Mouse (Mus musculus) layer of hippocampus, postnatal 10 days (tissue): Measurements from ENCODE around the gene Ptpn1. TPM values are rescaled to one million over a fixed set of nuclear protein-coding genes. Genes with fewer than 3 reads are reported as not detected.
A peak's percentile ranks its signal among the peaks of the same experiment; 100 is the strongest.

Experiments used
- DNase-seq, 2 experiments: peaks; one replicate each; pipeline ENCODE4 v3.0.0; 2021; ENCODE audit warnings: low spot score in 2 of 2
- total RNA-seq, 2 experiments: library from RNA; stranded (reverse); gene quantifications; 2 replicates each; pipeline ENCODE4 v1.2.3; 2021

The Ptpn1 gene
- total RNA-seq, 2 experiments from 2014 or later: 71.1 to 73.0 TPM

DNA sequence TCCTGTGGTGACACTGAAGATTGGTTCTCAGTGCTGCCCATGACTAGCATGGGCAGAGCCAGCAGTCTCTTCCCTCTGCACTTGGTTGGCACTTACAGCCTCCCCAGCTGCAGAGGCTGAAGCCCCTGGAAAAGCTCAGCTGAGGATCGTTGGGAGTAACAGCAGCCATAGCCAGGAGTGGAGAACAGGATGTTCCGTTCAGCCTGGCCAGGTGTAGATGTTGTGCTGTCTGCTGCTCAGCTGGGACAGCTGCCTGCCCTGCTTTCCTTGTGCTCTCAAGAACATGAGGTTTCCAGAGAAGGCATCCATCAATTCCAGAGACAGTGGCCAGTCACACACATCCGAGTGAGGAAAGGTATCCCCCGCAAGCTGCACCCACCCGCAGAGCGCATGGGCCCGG, 36.6 kb downstream of the Ptpn1 start:
- DNase-seq: no peak

DNA sequence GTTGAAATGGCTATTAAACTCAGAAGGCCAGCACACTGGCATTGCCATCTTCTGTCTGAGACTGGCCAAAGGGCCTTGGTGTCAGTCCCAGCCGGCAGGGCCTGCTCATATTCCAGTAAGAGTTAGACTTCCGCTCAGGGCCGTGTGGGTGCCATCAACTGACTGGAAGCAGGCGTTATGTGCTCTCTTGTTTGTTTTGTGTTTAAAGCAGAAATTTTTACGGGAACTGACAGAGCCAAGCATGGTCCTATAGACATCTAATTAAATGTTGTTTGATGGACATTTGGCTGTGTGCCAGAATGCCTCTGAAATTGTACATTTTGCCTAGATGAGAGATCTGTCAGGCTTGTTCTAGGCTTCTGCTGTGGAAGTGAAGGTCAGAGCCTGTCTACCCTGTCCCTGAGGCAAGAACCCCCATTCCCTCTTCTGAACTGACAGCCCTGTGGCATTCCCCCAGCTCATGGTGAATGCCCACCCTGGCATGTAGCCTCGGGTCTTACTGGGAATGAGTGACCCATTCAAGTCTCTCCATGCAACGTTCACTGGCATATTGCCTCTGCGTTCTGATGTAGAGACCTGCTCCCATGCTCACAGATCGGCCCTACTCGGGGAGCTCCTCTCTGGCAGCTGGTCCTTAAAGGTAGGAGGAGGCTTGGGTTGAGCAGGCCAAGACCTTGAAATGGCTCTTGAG, 38.1 kb downstream of the Ptpn1 start:
- no peak for DNase-seq

DNA sequence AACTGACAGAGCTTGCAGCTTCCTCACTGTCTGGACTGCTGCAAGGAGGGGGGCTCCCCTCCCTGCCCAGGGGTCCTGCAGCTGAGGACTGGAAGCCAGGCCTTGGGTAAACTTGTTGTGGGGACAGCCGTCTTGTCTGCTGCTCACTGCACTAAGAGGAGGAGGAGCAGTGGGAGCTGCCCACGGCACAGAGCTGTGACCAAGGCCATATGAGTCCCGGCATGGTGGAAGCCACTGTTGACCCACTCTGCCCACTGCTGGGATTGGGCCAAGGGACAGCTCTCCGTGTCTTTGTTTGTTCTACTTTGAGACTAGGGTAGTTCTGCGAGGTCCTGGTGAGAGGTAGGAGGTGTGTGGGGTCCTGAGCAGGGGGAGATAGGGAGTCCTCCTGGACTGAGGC, 40.3 kb downstream of the Ptpn1 start:
- no peak for DNase-seq

DNA sequence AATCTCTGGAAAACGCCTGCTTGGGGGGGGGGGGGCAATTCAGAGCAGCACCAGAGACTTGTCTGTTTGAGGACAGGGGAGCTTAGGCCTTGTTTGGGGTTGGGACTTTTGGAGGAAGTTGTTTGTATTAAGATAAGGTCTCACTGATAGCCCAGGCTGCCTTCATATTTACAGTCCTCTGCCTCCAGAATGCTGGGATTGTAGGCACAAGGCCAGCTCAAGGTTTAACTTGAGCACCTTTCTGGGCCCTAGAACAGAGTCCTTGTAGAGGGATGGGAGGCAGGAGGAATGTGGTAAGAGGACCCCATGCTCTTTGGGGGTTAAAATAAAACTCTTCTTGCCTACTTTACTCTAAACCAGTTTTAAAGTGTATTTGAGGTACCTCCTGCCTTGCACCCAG, 41.0 kb downstream of the Ptpn1 start:
- no peak for DNase-seq

DNA sequence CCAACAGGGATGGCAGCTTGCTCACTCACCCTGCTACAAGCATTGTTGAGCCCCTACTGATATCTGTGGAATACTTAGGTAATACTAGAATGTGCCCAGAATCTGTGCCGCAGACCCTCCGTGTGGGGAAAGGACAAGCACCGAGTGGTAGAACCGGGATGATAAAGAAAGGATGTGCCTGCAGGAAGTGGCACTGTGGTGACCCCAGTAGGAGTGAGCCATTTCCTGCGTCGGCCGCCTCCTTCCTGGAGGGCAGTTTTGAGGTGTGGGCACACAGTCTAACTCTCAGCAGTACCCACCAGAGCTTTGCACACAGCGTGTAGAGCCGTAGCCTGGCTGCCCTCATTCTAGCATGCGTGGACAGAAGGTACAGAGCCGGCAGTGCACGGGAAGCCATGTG, 43.9 kb downstream of the Ptpn1 start:
- DNase-seq: no peak

- DNase-seq: no peak
These were observed 46.4 kb downstream of the Ptpn1 start for GRCm38 (mm10) chr2:167978271-167978670.

DNA sequence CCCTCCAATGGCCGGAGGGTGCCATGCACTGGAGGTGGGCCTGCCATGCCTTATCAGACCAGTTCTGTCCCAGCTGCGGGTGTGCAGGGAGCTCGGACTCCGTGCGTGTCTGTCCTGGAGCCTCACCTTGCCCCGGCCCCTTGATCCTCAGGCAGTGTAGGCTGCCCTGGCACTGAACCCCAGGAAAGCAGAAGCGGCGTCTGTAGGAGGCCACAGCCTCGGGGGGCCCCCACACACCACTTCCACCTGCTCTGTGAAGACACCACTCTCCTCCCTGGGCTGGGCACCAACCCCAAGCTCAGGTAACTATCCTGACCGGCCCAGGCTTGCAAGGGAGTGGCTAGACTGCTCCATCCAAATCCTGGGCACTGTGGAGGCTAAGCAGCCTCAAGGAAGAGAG, 48.5 kb downstream of the Ptpn1 start:
- DNase-seq: no peak

DNA sequence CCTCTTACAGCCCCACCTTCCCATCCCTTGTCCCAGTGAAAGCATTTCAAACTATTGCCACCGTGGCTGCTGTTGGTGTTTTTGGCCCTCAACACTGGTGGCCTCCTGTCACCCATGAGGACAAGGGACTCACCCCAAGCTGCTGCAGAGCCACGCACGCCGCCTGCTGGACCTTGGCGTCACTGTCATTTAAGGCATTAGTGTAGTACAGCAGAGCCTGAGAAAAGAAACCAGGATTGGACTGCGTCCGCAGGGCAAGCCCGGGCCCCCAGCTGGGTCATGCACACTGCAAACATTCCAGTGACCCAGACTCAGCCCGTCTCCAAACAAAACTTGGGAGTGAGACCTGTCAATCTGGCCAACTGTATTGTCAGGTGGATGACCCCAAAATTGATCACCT, 50.8 kb downstream of the Ptpn1 start:
- DNase-seq: no peak

GRCm38 (mm10) chr2:167984371-167984770, 52.5 kb downstream of the Ptpn1 start:
- no peak for DNase-seq

DNA sequence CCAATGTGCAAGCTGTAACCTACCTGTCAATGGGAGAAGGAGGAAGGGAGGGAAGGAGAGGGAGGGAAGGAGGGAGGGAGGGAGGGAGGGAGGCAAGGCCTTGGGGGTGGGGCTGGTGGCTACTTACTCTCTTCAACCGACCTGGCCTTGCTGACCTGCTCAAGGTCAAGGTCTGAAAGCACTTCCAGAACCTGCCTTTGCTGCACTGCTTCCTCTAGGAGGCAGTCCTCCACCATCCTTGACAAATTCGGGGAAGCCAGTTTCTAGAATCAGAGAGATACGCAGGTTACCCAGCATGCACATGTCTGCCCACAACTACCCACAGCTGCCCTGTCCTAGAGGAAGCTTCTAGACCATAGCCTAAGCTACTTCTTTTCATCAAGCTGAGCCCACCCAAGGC, 53.1 kb downstream of the Ptpn1 start:
- no peak for DNase-seq

DNA sequence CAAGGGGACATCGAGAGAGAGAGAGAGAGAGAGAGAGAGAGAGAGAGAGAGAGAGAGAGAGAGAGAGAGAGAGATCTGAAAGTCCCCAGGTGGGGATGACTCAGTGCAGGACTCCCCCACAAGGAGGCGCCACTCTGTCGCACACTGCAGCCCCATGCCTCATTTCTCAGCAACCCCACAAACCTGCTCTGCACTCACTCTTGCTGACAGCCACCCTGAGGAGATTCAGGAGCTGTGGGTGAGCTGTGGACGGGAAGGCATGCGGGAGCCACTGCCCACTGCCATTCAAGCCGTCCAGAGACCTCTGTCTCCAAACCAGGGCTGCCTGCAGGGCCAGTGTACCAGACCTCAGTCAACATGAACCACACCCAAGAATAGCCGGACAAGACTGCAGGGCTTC, 54.9 kb downstream of the Ptpn1 start:
- peak; percentile 48 to 58 for DNase-seq

DNA sequence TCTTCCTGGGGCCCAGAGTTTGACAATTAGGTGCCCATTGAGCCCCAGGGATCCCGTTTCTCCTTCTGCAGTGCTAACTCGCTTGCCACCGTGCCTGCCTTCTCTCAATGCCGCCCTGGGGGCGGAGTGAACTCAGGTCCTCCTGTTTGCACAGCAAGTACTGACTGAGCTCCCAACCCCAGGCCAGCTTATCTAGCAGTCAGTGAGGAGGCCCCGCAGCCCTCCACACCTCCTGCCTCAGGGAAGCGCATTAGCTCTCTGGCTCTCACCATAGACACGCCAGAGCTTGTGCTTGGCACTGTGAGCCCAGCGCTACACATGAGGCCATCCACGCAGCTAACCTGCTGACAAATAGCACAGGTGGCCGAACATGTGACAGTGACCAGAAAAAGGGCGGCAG, 55.8 kb downstream of the Ptpn1 start:
- no peak for DNase-seq

GRCm38 (mm10) chr2:167989310-167989709, 57.5 kb downstream of the Ptpn1 start:
- DNase-seq: no peak

DNA sequence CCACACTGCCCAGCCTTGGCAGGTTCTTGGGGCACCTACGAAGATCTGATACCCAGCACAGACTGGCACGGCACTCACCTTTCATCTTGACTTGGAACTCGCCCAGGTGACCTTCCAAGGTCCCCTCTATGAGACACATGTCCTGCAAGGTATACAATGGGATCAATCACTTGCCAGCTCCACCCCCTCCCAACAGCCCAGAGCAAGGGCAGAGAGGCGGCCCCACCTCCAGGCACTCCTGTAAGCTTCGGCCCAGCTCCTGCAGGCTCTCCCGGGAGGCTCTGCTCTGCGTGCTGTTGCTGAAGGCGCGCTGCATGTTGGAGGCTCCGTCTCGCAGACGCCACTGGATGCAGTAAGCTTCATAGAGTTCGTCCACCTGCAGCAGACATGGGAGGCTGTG, 61.4 kb downstream of the Ptpn1 start:
- no peak for DNase-seq

DNA sequence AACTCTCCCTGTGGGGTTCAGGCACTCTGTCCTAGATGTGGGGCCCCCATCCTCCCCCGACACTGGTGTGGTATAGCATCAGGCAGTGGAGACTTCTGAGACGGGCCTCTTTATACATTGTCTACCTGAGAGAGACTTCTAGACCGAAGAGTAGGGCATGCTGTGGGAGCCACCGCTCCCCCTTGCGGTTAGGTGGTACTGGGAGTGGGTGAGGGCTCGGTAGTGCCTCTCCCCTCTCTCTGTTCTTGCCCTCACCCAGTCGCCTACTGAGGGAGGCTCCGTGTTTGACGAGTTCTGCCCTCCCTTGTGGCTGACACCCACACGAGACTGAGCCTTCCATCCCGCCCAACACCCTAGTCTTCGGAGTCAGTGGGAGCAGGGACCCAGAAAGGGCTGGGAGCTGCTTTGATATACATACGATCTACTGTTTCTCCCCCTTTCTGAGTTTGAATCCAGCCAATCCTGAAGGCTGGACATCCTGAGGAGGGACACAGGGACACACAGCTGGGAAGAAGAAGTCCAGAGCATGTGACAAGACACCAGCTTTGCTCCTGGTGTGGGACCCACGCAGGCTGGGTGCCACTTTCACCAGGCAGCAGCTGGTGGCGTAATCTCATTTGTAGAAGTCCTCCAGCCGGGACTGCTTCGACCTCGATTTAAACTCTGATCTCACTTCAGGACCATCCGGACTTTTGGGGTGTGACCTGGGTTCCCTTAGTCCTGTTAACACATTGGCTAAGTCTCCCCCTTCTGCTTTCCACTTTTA, 64.2 kb downstream of the Ptpn1 start:
- no peak for DNase-seq

- DNase-seq: no peak
These were observed 64.9 kb downstream of the Ptpn1 start for GRCm38 (mm10) chr2:167996672-167997215.

GRCm38 (mm10) chr2:167997562-167997961, 65.7 kb downstream of the Ptpn1 start:
- DNase-seq: no peak

GRCm38 (mm10) chr2:167999145-167999743, 67.4 kb downstream of the Ptpn1 start:
- no peak for DNase-seq

GRCm38 (mm10) chr2:168002188-168002587, 70.3 kb downstream of the Ptpn1 start:
- DNase-seq: no peak

DNA sequence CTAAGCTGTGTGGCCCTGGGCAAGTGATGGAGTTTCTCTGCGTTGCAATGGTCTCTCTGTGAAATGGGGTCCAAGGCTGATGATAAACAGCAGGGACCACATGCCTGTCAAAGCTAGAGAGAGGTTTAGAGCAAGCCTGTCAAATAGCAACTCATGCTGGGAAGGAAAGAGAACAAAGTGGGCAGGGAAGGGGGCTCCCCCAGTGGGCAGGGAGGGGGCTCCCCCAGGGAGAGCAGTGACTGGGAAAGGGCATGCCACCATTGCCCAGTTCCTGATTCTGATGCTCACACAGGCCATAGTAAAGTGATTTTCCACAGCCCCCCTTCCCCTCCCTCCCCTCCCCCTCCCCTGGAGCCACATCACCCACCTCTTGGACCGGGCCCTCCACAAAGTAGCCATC, 71.0 kb downstream of the Ptpn1 start:
- DNase-seq: no peak

GRCm38 (mm10) chr2:168003431-168003830, 71.6 kb downstream of the Ptpn1 start:
- no peak for DNase-seq

DNA sequence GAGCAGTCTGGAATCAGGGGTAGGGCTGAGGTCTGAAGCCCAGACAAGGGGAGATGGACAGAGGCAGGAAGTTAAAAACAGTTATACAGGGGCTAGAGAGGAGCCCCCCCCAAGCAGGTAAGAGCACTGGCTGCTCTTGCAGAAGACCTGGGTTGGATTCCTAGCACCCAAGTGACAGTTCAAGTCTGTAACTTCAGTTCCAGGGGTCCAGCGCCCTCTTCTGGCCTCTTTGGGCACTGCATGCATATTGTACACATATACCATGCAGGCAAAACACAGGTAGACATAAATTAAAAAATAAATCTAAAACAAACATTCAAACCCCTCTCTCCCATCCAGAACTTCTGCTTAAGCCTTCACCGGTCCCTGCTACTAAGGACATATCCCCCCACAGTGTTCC, 72.5 kb downstream of the Ptpn1 start:
- no peak for DNase-seq
